Mouse (Mus musculus) liver, embryonic 14.5 days (tissue): Measurements from ENCODE around the gene Dlg1.

Experiments
- CTCF ChIP-seq: IDR thresholded peaks from 2 replicates; pipeline ENCODE4 v1.5.1; 2016; ENCODE audit warnings: antibody characterized with exemption, low read depth, control low read depth
- EP300 ChIP-seq: IDR thresholded peaks from 2 replicates; pipeline ENCODE4 v1.6.1; 2016; ENCODE audit warnings: antibody characterized with exemption, low read depth

DNA sequence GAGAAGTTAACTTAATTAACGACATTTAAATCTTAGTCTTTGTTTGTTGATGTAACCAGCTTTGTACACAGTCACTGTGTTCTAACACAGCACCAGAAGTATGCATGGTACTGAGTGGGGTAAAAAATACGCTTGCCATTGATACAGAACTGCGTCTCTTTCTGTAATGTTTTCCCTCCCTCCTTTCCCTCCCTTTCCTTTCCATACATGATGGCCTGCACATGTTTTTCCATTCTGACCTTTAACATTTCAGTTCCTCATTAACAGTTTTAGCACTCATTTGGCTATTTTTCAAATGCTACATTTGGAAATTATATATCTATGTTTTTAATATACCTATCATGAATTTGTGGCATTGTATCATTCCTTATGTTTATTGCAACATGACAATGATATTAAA, 181.0 kb downstream of the Dlg1 start:
- TF ChIP-seq CTCF: no peak
- no peak for TF ChIP-seq EP300
